Mouse (Mus musculus): ENCODE results near the gene Sh3tc1.

DNA sequence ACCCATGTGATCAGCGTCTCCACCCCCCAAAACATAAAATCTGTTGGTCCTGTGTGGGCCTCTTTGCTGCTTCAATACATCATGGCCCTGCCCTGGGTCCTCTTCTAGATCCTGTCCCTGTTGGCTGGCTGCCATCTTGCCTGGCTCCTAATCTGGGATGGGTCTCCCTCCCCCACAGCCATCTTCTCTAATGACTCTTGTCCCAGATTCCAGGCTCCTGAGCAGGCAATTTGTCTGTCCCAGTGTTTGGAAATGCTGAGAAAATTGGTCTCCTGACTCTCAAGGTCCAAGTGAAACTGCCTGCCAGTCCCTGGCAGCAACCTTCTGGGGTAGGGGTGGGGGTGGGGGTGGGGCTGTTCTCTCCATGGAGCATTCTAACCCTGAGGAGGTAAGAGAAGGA, 19.9 kb downstream of the Sh3tc1 start:
- no peak for TF ChIP-seq POLR2A (IDR thresholded peaks at IDR 0.05; ENCODE audit: control insufficient read depth, extremely low read depth, insufficient read depth, low read length, poor library complexity)
- no peak for TF ChIP-seq CTCF (IDR thresholded peaks at IDR 0.05; ENCODE audit: borderline replicate concordance, control insufficient read depth, extremely low read depth, insufficient read depth, low read length, poor library complexity)
